Mouse (Mus musculus) heart, adult 2 months (tissue): ENCODE results near the gene Pdk2. TPM values are rescaled to one million over a fixed set of nuclear protein-coding genes. Genes with fewer than 3 reads are reported as not detected.

Experiments used
- DNase-seq, 2 experiments: peaks; one replicate each; pipeline ENCODE4 v3.0.0; 2021
- H3K27ac ChIP-seq: fragments of 200-600 bp; 2 replicates; pipeline ENCODE4 v1.8.1; 2022
- H3K27me3 ChIP-seq: fragments of 200-500 bp; 2 replicates; pipeline ENCODE4 v1.6.1; 2012; ENCODE audit warnings: mild to moderate bottlenecking, low read length, inconsistent platforms, mixed read lengths; ENCODE audit not compliant: control insufficient read depth, insufficient read depth
- H3K36me3 ChIP-seq: fragments of 200-500 bp; 2 replicates; pipeline ENCODE4 v1.6.1; 2012; ENCODE audit warnings: low read length, inconsistent platforms; ENCODE audit not compliant: control insufficient read depth, insufficient read depth
- H3K4me1 ChIP-seq: fragments of 200-500 bp; 2 replicates; pipeline ENCODE4 v1.6.1; 2011; ENCODE audit warnings: low read length; ENCODE audit not compliant: control insufficient read depth, insufficient read depth
- H3K4me3 ChIP-seq: fragments of 200-600 bp; 2 replicates; pipeline ENCODE4 v1.8.1; 2022
- H3K79me2 ChIP-seq: fragments of 200-500 bp; replicated peaks from 2 replicates; pipeline ENCODE4 v1.6.1; 2012; ENCODE audit warnings: mild to moderate bottlenecking, inconsistent platforms, low read length, moderate library complexity, mixed read lengths; ENCODE audit not compliant: control insufficient read depth, insufficient read depth
- H3K9ac ChIP-seq: fragments of 200-500 bp; 2 replicates; pipeline ENCODE4 v1.6.1; 2012; ENCODE audit warnings: low read depth, mild to moderate bottlenecking, control low read depth, inconsistent platforms, low read length, mixed read lengths
- CTCF ChIP-seq: fragments of 200-600 bp; IDR thresholded peaks from 2 replicates; pipeline ENCODE4 v1.8.1; 2022; ENCODE audit warnings: antibody characterized with exemption, mild to moderate bottlenecking, moderate library complexity
- EP300 ChIP-seq: fragments of 200-500 bp; IDR thresholded peaks from 2 replicates; pipeline ENCODE4 v1.6.1; 2011; ENCODE audit warnings: low read depth, low read length, control low read depth; ENCODE audit not compliant: insufficient read depth
- POLR2A ChIP-seq: fragments of 200-500 bp; IDR thresholded peaks from 2 replicates; pipeline ENCODE4 v1.6.1; 2011; ENCODE audit warnings: mild to moderate bottlenecking, low read depth, low read length, control low read depth; ENCODE audit not compliant: insufficient read depth
- WGBS: fragments of 180-500 bp; shearing (Covaris S2); methylation state at CpG from one replicate; pipeline ENCODE4 v1.1.7; 2018; 5-methylcytosine and 5-hydroxymethylcytosine counted together
- intact Hi-C: fragments of 180-260 bp; cut with DNase I; formaldehyde crosslinking; loops from one replicate; pipeline ENCODE4 v1.15.1; 2025
- polyA plus RNA-seq: library from polyadenylated mRNA; depleted of rRNA; stranded (reverse); fragments of >200 nt; gene quantifications from 2 replicates; pipeline ENCODE4 v1.2.3, GENCODE M21; 2012; rRNA removed
- total RNA-seq, 2 experiments: library from RNA; stranded (reverse); gene quantifications; 2 replicates each; pipeline ENCODE4 v1.2.3; 2021

The Pdk2 gene
- total and polyA plus RNA-seq, 3 experiments: 393 to 592 (median 479) TPM

DNA sequence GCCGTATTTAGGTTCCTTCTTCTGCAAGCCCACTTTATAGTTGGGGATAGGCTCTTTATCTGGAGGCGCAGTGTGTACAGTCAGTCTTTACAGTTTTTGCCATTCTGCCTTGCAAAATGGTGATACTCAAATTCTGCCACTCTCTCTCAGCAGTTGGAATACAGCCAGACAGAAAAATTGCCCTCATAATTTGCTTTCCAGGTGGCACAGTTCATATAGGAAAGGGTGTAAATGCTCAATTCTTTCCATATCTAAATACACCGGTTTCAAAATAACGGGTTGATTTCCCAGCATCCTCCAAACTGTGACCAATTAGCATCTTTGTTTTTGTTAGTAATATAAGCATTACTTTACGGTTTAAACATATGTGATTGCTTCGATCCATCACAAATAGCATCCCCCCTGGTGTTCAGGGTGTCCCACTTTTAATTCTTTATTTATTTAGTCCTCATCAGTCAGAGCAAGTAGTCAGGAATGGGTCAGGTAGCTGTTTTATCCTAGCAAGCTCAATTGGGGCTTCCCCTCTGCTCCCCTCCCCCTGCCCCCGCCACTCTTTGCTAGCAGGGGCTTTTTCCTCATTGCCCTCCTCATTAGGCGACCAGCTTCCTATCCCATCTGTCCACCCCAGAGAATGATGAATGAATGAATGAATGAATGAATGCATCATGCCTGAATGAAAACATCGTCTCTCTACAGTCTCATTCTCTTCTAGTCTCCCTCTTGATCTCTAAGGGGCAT, 62.8 kb downstream of the Pdk2 start:
- peaks cover 1% of the 10 kb centered on the region; the same call in 1 of the 2 replicates for H3K4me1 ChIP-seq
- H3K27ac ChIP-seq: no peak overlapping the region; the same call in 1 of the 2 replicates
- no peaks in the 10 kb centered on the region for H3K79me2 ChIP-seq
- TF ChIP-seq EP300 (no peak), CTCF (no peak), POLR2A (no peak)
- no peak overlapping the region for H3K9ac ChIP-seq
- H3K27me3 ChIP-seq: no peaks in the 10 kb centered on the region
- intact Hi-C loops: loop anchor here (2.0 kb wide), 2 partner anchors 56 to 64 kb away; no protein-coding TSS in a partner anchor
- no peak overlapping the region for H3K4me3 ChIP-seq
- DNase-seq: no peak
- no peaks in the 10 kb centered on the region for H3K36me3 ChIP-seq
- WGBS: 44% methylated on average over 9 of the region's 9 CpGs

Other genes starting within 250 kb of the Pdk2 start
- 10 to 100 TPM; 51.1 to 82.4 TPM for gene Col1a1, start 105.1 kb downstream of the Pdk2 start, total RNA-seq
- gene Col1a1, start 105.1 kb downstream of the Pdk2 start, polyA plus RNA-seq: 48.7 and 67.7 TPM in 2 replicates
- gene Hils1, start 73.8 kb downstream of the Pdk2 start, total RNA-seq: not detected
- gene Hils1, start 73.8 kb downstream of the Pdk2 start, polyA plus RNA-seq: 0.25 TPM in 1 of 2 replicates, not detected in the other
- gene Sgca, start 65.0 kb downstream of the Pdk2 start, total RNA-seq: 100 to 1,000 TPM; 149 to 200 TPM
- gene Sgca, start 65.0 kb downstream of the Pdk2 start, polyA plus RNA-seq: 1,109 and 1,504 TPM in 2 replicates
- gene Ppp1r9b, start 50.3 kb downstream of the Pdk2 start, total RNA-seq: 10 to 100 TPM; 49.3 to 52.0 TPM
- 22.3 and 23.8 TPM in 2 replicates for gene Ppp1r9b, start 50.3 kb downstream of the Pdk2 start, polyA plus RNA-seq
- gene Samd14, start 31.5 kb downstream of the Pdk2 start, total RNA-seq: 1 to 10 TPM; 1.2 to 1.7 TPM
- gene Samd14, start 31.5 kb downstream of the Pdk2 start, polyA plus RNA-seq: 0.82 and 1.9 TPM in 2 replicates
- 10 to 100 TPM; 10.4 to 10.6 TPM for gene Itga3, start 35.4 kb upstream of the Pdk2 start, total RNA-seq
- gene Itga3, start 35.4 kb upstream of the Pdk2 start, polyA plus RNA-seq: 11.4 and 13.8 TPM in 2 replicates
- gene Dlx3, start 78.8 kb upstream of the Pdk2 start, total RNA-seq: not detected
- not detected in 2 replicates for gene Dlx3, start 78.8 kb upstream of the Pdk2 start, polyA plus RNA-seq
- not detected for gene Dlx4, start 104.9 kb upstream of the Pdk2 start, total RNA-seq
- 0.04 TPM in 1 of 2 replicates, not detected in the other for gene Dlx4, start 104.9 kb upstream of the Pdk2 start, polyA plus RNA-seq
- not detected for gene Tac4, start 220.2 kb upstream of the Pdk2 start, total RNA-seq
- 0.12 TPM in 1 of 2 replicates, not detected in the other for gene Tac4, start 220.2 kb upstream of the Pdk2 start, polyA plus RNA-seq